Comparison of ENCODE assay signal across 11 mouse cellular contexts in the genomic region with DNA sequence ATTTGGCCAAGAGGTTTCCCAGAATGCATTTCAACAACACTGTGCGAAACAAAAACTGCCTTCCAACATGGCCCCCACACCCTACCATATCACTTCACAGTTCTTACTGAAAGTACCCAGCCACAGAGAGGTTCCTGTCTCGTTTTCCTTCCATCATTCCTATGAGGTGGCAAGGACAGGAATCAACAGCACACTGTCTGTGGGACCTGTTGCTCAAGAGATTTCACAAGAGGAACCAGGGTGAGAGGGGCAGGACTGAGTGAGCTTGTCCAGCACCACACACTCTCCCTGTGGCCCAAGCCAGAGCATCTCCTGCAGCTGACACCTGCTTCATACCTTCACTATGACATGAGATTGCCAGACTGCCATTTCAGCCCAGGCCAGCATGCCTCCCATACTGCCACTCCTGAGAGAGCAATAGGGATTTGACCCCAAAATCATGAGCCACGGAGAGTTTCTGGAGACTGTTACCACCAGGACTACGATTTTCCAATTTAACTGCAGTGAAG. TPM values are rescaled to one million over a fixed set of nuclear protein-coding genes. Genes with fewer than 3 reads are reported as not detected.
DNase-seq lines count a peak whose midpoint lies in the region; ATAC-seq lines count a peak whose summit lies in the region.
"Had no signal": no experiment of that assay in that cellular context is flagged by ENCODE, and none has a peak within 500 bp of the region (broad histone marks: within the 10 kb centered on the region; RNA-seq: fewer than 3 reads in every experiment).

No protein-coding gene starts in this region.

- H3K9ac ChIP-seq in liver, embryonic 15.5 days, result no peak overlapping the region
- H3K9ac ChIP-seq in liver, embryonic 12.5 days, result no peak overlapping the region
- H3K9ac ChIP-seq in forebrain, embryonic 11.5 days (ENCODE audit: low read length), result no peak overlapping the region
- H3K9ac ChIP-seq in hindbrain, embryonic 15.5 days, result no peak overlapping the region
- H3K9ac ChIP-seq in midbrain, embryonic 15.5 days, result no peak overlapping the region
- H3K9ac ChIP-seq: intestine, embryonic 15.5 days had no signal

- H3K27ac ChIP-seq in liver, embryonic 15.5 days (replicated peaks), result no peak overlapping the region
- no peak overlapping the region for H3K27ac ChIP-seq in liver, embryonic 12.5 days
- peak overlapping the region; percentile 72; the same call in 1 of the 2 replicates for H3K27ac ChIP-seq in forebrain, embryonic 11.5 days (ENCODE audit: low read depth, low read length)
- peak overlapping the region; percentile 73 for H3K27ac ChIP-seq in hindbrain, embryonic 15.5 days (replicated peaks)
- peak overlapping the region; percentile 55; the same call in 1 of the 2 replicates for H3K27ac ChIP-seq in midbrain, embryonic 15.5 days
- H3K27ac ChIP-seq: heart, embryonic 10.5 days; intestine, embryonic 15.5 days had no signal

- ATAC-seq in liver, embryonic 15.5 days (ENCODE audit: insufficient read depth), result 0 out of 2 replicates have a peak, but pooled peaks have one; percentile 22
- no peak for ATAC-seq in liver, embryonic 12.5 days
- peak; percentile 20; the same call in 1 of the 2 replicates for ATAC-seq in forebrain, embryonic 11.5 days (replicated peaks; ENCODE audit: low FRiP score)
- no peak for ATAC-seq in hindbrain, embryonic 15.5 days (ENCODE audit: low FRiP score, low read depth)
- no peak; the same call in 1 of the 2 replicates for ATAC-seq in midbrain, embryonic 15.5 days (replicated peaks)
- ATAC-seq: intestine, embryonic 15.5 days had no signal

- H3K36me3 ChIP-seq in liver, embryonic 15.5 days (replicated peaks), result no peaks in the 10 kb centered on the region
- peaks cover 3% of the 10 kb centered on the region; the same call in 1 of the 2 replicates for H3K36me3 ChIP-seq in liver, embryonic 12.5 days
- no peaks in the 10 kb centered on the region for H3K36me3 ChIP-seq in forebrain, embryonic 11.5 days (ENCODE audit: control insufficient read depth, insufficient read depth, low read length)
- no peaks in the 10 kb centered on the region for H3K36me3 ChIP-seq in hindbrain, embryonic 15.5 days
- no peaks in the 10 kb centered on the region for H3K36me3 ChIP-seq in midbrain, embryonic 15.5 days (replicated peaks)
- H3K36me3 ChIP-seq: heart, embryonic 10.5 days; intestine, embryonic 15.5 days had no signal

- DNase-seq in forebrain, embryonic 11.5 days (ENCODE audit: low spot score), result no peak
- DNase-seq in layer of hippocampus, postnatal 14 days (ENCODE audit: low spot score in 2 of 2), result no peak
- no peak for DNase-seq in ovary, postnatal 14 days (ENCODE audit: low spot score)
- no peak for DNase-seq in spleen, postnatal 14 days (ENCODE audit: low spot score in 2 of 2)
- DNase-seq: lung, adult 2 months had no signal

- no peak overlapping the region for H3K4me3 ChIP-seq in liver, embryonic 15.5 days (replicated peaks)
- H3K4me3 ChIP-seq in liver, embryonic 12.5 days, result no peak overlapping the region
- no peak overlapping the region for H3K4me3 ChIP-seq in forebrain, embryonic 11.5 days (ENCODE audit: low read depth, low read length)
- H3K4me3 ChIP-seq in hindbrain, embryonic 15.5 days, result no peak overlapping the region
- H3K4me3 ChIP-seq in midbrain, embryonic 15.5 days, result no peak overlapping the region
- H3K4me3 ChIP-seq: heart, embryonic 10.5 days; intestine, embryonic 15.5 days had no signal

- WGBS in liver, embryonic 15.5 days (ENCODE audit: insufficient replicate concordance), result 70% methylated on average over 4 of the region's 4 CpGs
- WGBS in liver, embryonic 12.5 days (ENCODE audit: insufficient replicate concordance), result 78% methylated on average over 4 of the region's 4 CpGs
- WGBS in forebrain, embryonic 11.5 days, result 60% methylated on average over 4 of the region's 4 CpGs
- 51% methylated on average over 4 of the region's 4 CpGs for WGBS in hindbrain, embryonic 15.5 days
- 54% methylated on average over 4 of the region's 4 CpGs for WGBS in midbrain, embryonic 15.5 days

- H3K9me3 ChIP-seq in liver, embryonic 15.5 days (replicated peaks), result no peaks in the 10 kb centered on the region
- no peaks in the 10 kb centered on the region for H3K9me3 ChIP-seq in liver, embryonic 12.5 days (replicated peaks)
- no peaks in the 10 kb centered on the region for H3K9me3 ChIP-seq in forebrain, embryonic 11.5 days (ENCODE audit: control insufficient read depth, low read length)
- H3K9me3 ChIP-seq in hindbrain, embryonic 15.5 days, result no peaks in the 10 kb centered on the region
- H3K9me3 ChIP-seq in midbrain, embryonic 15.5 days, result no peaks in the 10 kb centered on the region
- H3K9me3 ChIP-seq: heart, embryonic 10.5 days; intestine, embryonic 15.5 days had no signal

- H3K27me3 ChIP-seq in liver, embryonic 15.5 days, result no peaks in the 10 kb centered on the region
- H3K27me3 ChIP-seq in liver, embryonic 12.5 days (replicated peaks), result no peaks in the 10 kb centered on the region
- H3K27me3 ChIP-seq in forebrain, embryonic 11.5 days (ENCODE audit: control insufficient read depth, insufficient read depth, low read length), result no peaks in the 10 kb centered on the region
- H3K27me3 ChIP-seq in hindbrain, embryonic 15.5 days, result no peaks in the 10 kb centered on the region
- no peaks in the 10 kb centered on the region for H3K27me3 ChIP-seq in midbrain, embryonic 15.5 days (replicated peaks)
- H3K27me3 ChIP-seq: intestine, embryonic 15.5 days had no signal

- no peak overlapping the region for H3K4me2 ChIP-seq in liver, embryonic 15.5 days
- H3K4me2 ChIP-seq in liver, embryonic 12.5 days, result no peak overlapping the region
- H3K4me2 ChIP-seq in forebrain, embryonic 11.5 days (ENCODE audit: low read depth, low read length, severe bottlenecking), result no peak overlapping the region
- H3K4me2 ChIP-seq in hindbrain, embryonic 15.5 days, result no peak overlapping the region
- no peak overlapping the region for H3K4me2 ChIP-seq in midbrain, embryonic 15.5 days
- H3K4me2 ChIP-seq: intestine, embryonic 15.5 days had no signal

- H3K4me1 ChIP-seq in liver, embryonic 15.5 days (replicated peaks), result peaks cover 15% of the 10 kb centered on the region
- H3K4me1 ChIP-seq in liver, embryonic 12.5 days, result peaks cover 33% of the 10 kb centered on the region
- H3K4me1 ChIP-seq in forebrain, embryonic 11.5 days (replicated peaks; ENCODE audit: control insufficient read depth, insufficient read depth, low read length), result peaks cover 16% of the 10 kb centered on the region
- H3K4me1 ChIP-seq in hindbrain, embryonic 15.5 days (replicated peaks), result peaks cover 45% of the 10 kb centered on the region
- peaks cover 43% of the 10 kb centered on the region for H3K4me1 ChIP-seq in midbrain, embryonic 15.5 days

RNA-seq across cellular contexts. Expression of gene Ccdc88c, which starts 39.0 kb away (rescaled TPM):
- polyA plus RNA-seq in liver, embryonic 15.5 days (2015; fragmentation: Nextera tagmentation; extraction: Ambion mirVana), result 5.5 TPM in 2 replicates
- 8.4 and 9.6 TPM in 2 replicates for polyA plus RNA-seq in liver, embryonic 12.5 days (2016; fragmentation: Nextera tagmentation; extraction: Ambion mirVana)
- 22.5 and 27.7 TPM in 2 replicates for polyA plus RNA-seq in forebrain, embryonic 11.5 days (2014; fragmentation: Nextera tagmentation; extraction: Ambion mirVana)
- polyA plus RNA-seq in hindbrain, embryonic 15.5 days (2015; fragmentation: Nextera tagmentation; extraction: Ambion mirVana), result 10.6 and 11.8 TPM in 2 replicates
- polyA plus RNA-seq in midbrain, embryonic 15.5 days (2015; fragmentation: Nextera tagmentation; extraction: Ambion mirVana), result 14.6 and 15.8 TPM in 2 replicates
- total RNA-seq in layer of hippocampus, postnatal 14 days (2021), result 10 to 100 TPM; 33.5 to 38.3 TPM

Comparison
In these comparisons a context has a peak if more than half of its experiments do, and no peak if none do; other contexts are left out.
1. ATAC-seq: peak in liver, embryonic 15.5 days (single experiment) and forebrain, embryonic 11.5 days (single experiment); none in liver, embryonic 12.5 days (single experiment), hindbrain, embryonic 15.5 days (single experiment) and midbrain, embryonic 15.5 days (single experiment).
2. H3K27ac ChIP-seq: peak in forebrain, embryonic 11.5 days (single experiment), hindbrain, embryonic 15.5 days (single experiment) and midbrain, embryonic 15.5 days (single experiment); none in liver, embryonic 15.5 days (single experiment) and liver, embryonic 12.5 days (single experiment).